Mouse (Mus musculus): ENCODE results near the gene Nsmf.

DNA sequence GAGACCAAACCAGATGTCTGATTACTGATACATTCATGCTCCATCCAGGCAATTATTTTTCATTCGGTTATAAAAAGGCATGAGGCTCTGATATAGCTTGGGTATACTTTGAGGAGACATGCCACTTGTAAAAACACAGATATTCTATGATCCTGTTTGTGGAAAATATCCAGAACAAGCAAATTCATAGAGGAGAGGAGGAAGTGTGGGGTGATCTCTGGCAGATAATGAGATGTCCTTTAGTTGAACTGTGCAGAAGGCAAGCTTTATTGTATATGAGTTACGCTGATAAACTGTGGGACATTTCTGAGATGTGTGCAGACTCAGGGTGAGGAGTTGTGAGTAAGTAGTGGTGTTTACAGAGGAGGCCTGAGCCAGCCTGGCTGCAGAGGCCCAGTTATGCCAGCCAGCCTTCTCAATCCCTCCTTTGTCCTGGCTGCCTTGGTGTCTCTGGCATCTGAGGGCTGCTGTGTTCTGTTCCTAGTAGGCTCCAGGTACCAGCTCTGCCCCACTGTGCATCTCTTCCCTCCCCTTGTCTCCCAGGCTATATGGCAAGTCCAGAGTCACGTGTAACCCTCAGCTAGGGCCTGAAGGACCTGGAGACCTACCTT, 44.0 kb downstream of the Nsmf start:
- no peak for TF ChIP-seq MAX (IDR thresholded peaks at IDR 0.05)
- TF ChIP-seq CTCF (IDR thresholded peaks at IDR 0.05; ENCODE audit: control insufficient read depth, insufficient read depth, insufficient read length), result no peak

All from C2C12 (cell line).